Comparison of ENCODE assay signal across 8 mouse cellular contexts in the genomic region with DNA sequence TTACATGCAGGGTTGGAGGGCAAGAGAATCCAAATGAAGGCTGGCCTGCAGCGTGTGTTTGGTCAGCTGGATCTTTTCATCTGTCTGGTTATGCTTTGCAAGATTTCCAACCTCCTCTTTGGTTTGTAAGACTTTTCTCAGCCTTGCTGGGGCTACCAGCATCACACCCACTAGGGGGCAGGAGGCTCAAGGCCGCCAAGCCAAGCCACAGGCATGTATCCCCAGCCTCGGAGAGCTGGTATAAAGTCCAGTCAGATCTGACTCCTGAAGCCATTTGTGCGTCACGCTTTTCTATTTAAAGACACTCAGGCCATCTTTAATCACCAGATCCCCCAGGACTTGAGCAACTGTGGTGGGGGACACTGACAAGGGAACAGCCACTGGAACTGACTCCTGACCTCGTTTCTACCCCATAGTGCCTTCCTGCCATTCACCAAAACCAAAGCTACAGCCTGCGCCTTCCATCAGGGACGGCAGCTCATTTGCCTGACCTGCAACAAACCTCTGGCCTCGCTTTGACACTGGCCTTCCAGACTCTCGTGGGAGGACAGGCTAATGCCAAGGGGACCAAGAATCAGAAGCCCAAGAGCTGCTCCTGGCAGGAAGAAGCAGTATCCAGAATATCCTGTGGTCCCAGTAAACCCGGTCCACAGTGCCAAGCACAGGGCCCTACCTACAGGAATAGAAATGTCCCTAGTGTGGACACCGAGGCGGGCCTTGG. TPM values are rescaled to one million over a fixed set of nuclear protein-coding genes. Genes with fewer than 3 reads are reported as not detected.
DNase-seq lines count a peak whose midpoint lies in the region; ATAC-seq and TF ChIP-seq lines count a peak whose summit lies in the region.

No protein-coding gene starts in this region.

- peak; percentile 83 for DNase-seq in CD4-positive, CD25-positive, alpha-beta regulatory T cell, adult 2 months (ENCODE audit: low read depth, low spot score)
- DNase-seq in WW6 (ENCODE audit: low read depth, low spot score), result peak; percentile 18
- DNase-seq in cerebellum, postnatal 36 days, result peak; percentile 81 to 85
- peak; percentile 90 for DNase-seq in heart, embryonic 10.5 days (ENCODE audit: low spot score)
- peak; percentile 92 for DNase-seq in kidney, postnatal 14 days
- peak; percentile 95 for DNase-seq in lung, postnatal 0 days (ENCODE audit: low spot score)
- DNase-seq in right cerebral cortex, postnatal 14 days, result peak; percentile 76
- DNase-seq in yolk sac, embryonic 10.5 days (ENCODE audit: low spot score), result peak; percentile 80

- peak overlapping the region; percentile 60 for H3K27ac ChIP-seq in heart, embryonic 10.5 days
- peak overlapping the region; percentile 76 for H3K27ac ChIP-seq in lung, postnatal 0 days (ENCODE audit: low read length)

- peak; percentile 91 for ATAC-seq in lung, postnatal 0 days

- no peak overlapping the region for H3K4me2 ChIP-seq in lung, postnatal 0 days (replicated peaks; ENCODE audit: low read depth, low read length)

- H3K4me3 ChIP-seq in heart, embryonic 10.5 days, result no peak overlapping the region
- no peak overlapping the region for H3K4me3 ChIP-seq in lung, postnatal 0 days (ENCODE audit: low read depth, low read length)

- no peaks in the 10 kb centered on the region; the same call in 1 of the 2 replicates for H3K9me3 ChIP-seq in heart, embryonic 10.5 days
- no peaks in the 10 kb centered on the region for H3K9me3 ChIP-seq in lung, postnatal 0 days (ENCODE audit: low read length)

- no peak for TF ChIP-seq EP300 in lung, postnatal 0 days (IDR thresholded peaks at IDR 0.05)

- TF ChIP-seq CTCF in lung, postnatal 0 days (IDR thresholded peaks at IDR 0.05), result peak; percentile 98

- peaks cover 54% of the 10 kb centered on the region for H3K4me1 ChIP-seq in heart, embryonic 10.5 days
- H3K4me1 ChIP-seq in lung, postnatal 0 days (ENCODE audit: insufficient read depth, low read depth, low read length), result 0 out of 2 replicates have a peak, but pooled peaks cover 4% of the 10 kb centered on the region

- H3K27me3 ChIP-seq in heart, embryonic 10.5 days (ENCODE audit: insufficient read depth, poor library complexity, severe bottlenecking), result peaks cover 7% of the 10 kb centered on the region; the same call in 1 of the 2 replicates
- peaks cover 6% of the 10 kb centered on the region; the same call in 1 of the 2 replicates for H3K27me3 ChIP-seq in lung, postnatal 0 days (replicated peaks; ENCODE audit: insufficient read depth, low read length)

- H3K9ac ChIP-seq in lung, postnatal 0 days (replicated peaks; ENCODE audit: low read depth), result no peak overlapping the region

- 45% methylated on average over 13 of the region's 13 CpGs for WGBS in heart, embryonic 10.5 days
- 37% methylated on average over 13 of the region's 13 CpGs for whole genome bisulfite sequencing in lung, postnatal 0 days

- H3K36me3 ChIP-seq in heart, embryonic 10.5 days, result peaks cover 21% of the 10 kb centered on the region
- no peaks in the 10 kb centered on the region for H3K36me3 ChIP-seq in lung, postnatal 0 days (ENCODE audit: insufficient read depth, low read length)

RNA-seq across cellular contexts. Expression of a gene that starts 49.7 kb away (rescaled TPM):
- 37.1 and 40.8 TPM in 2 replicates for polyA plus RNA-seq in heart, embryonic 10.5 days (2016; fragmentation: Nextera tagmentation; extraction: Ambion mirVana)
- 23.1 and 25.1 TPM in 2 replicates for polyA plus RNA-seq in lung, postnatal 0 days (2015; fragmentation: Nextera tagmentation; extraction: Ambion mirVana)

RNA-seq across cellular contexts. Expression of a gene that starts 49.7 kb away (rescaled TPM):
- 26.5 and 30.1 TPM in 2 replicates for polyA plus RNA-seq in heart, embryonic 10.5 days (2016; fragmentation: Nextera tagmentation; extraction: Ambion mirVana)
- 37.9 and 38.4 TPM in 2 replicates for polyA plus RNA-seq in lung, postnatal 0 days (2015; fragmentation: Nextera tagmentation; extraction: Ambion mirVana)

Comparison
In these comparisons a context has a peak if more than half of its experiments do, and no peak if none do; other contexts are left out.
1. DNase-seq: peak in every context shown above with its lines; median percentile 95 in lung, postnatal 0 days; 92 in kidney, postnatal 14 days; 90 in heart, embryonic 10.5 days; 83 in CD4-positive, CD25-positive, alpha-beta regulatory T cell, adult 2 months; 83 in cerebellum, postnatal 36 days; 80 in yolk sac, embryonic 10.5 days; 76 in right cerebral cortex, postnatal 14 days; 18 in WW6.